Mouse (Mus musculus): ENCODE measurements around the gene Stt3a. TPM values are rescaled to one million over a fixed set of nuclear protein-coding genes. Genes with fewer than 3 reads are reported as not detected.

The Stt3a gene
- polyA plus RNA-seq (2017; shearing (Covaris generic)): 155 TPM

DNA sequence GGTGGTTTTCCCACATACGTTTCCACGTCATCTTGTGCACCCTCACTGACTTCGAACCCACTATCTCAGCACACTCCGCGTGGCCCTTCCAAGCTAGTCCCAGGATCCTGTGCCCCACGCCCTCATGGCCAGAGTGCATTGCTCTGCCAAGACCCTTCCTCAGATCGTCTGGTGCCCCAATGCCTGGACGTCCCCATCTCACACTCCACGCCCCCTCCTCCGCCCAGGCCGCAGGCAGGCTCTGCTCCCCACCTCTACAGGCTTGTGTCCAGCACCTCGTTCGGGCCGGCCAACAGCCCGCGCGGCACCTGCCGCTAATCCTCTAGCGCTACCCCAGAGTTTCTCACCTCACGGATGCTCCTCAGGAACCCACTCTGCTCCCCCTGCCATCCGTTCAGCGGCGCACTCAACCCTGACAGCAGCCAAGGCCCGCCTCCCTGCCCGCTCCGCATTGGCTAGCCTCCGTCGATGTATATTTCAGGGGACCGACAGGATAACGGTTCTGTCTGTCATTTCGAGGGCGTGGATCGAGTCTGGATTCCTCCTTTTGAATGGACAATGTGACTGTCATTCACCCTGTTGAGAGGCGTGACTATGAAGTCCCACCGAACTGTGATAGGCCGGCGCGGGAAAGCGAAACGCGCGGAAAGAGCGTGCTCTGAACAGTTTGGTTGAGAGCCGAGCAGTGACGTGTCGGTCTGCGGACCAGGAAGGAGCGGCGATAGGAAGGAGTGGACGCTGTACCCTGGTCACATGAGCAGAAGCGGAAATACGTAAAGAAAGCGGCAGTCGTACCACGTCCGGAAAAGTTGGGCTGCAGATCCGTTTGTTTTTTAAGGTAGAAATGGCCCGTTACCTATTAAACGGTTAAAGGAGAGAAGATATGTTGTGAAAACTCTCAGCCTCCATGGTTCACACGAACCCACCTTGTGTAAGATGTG lies at the start of gene Stt3a:
Gene Stt3a, minus strand, starts transcription at position 477 of the 941 bp plus-strand sequence.

DNA sequence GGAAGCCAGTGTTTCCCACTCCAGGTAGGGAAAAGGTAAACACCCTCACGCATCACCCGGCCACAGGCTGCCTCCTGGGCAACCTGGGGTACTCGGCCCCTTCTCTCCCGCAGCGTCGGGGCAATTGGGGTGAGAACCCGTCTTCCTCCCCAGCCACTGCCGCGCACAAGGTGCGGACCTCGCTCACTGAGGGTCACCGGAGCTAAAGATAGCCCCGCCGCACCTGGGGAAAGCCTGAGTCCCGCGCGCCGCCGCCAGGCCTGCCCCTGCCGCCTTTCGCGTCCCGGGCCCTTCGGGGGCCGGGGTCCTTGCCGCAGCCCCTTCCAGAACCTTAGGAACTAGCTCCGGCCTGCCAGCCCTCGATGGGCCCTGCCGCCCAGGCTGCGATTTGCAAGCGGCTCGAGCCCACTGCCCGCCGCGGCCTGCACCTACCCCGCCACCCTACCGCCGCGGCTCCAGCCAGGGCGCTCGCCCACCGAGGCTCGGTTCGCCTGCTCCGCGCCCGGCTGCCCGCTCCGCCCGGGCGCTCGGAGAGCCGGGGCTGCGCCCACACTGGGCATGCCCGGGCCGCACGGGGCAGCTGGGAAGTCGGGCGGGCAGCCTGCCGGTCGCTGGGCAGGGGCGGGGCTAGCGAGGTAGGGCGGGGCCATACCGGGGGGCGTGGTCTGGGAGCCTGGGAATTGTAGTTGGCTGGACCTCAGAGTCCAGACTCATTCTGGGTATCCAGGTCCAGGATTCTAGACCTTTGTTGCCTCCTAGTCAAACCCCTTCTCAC lies 29.5 kb upstream of the Stt3a start, which contains the start of gene Ei24:
Gene Ei24, minus strand, starts transcription at position 613 of the 775 bp plus-strand sequence.

DNA sequence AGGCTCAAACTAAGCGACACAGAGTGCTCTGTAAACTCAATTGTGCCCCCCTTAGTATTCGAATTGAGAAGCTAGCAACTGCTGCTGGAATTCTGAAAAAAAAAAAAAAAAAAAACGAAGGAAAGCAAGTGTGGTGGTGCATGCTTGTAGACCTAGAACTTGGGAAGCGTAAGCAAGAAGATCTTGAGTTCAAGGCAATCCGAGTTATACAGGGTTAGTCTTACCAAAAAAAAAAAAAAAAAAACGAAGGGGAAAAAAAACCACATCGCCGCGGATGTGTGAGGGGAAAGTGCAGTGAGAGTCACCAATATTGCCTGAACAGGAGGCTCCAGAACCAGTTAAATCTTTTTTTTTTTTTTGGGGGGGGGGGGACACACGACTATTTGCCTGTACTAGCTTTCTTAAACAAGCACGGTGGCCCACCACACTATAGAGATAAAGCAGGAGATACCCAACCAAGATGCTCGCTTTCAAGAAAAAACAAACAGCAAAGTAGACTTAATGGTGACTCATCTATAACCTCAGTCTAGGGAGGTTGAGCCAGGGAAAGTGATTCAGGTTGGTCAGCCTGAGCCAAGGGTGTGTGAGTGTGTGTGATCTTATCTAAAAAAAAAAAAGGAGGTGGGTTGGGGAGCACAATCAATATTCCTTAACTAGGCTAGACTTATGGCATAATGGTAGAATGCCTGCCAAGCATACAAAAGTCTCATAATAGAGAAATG lies 40.3 kb downstream of the Stt3a start, which contains the start of gene Chek1:
Gene Chek1, minus strand, starts transcription at position 32 of the 722 bp plus-strand sequence.

GRCm38 (mm10) chr9:36692920-36693319 lies 74.6 kb downstream of the Stt3a start, which contains the start of gene Acrv1:
Gene Acrv1 (plus strand): TSS chr9:36693220.

Other genes starting within 250 kb of the Stt3a start
- gene Gm5615, start 225.7 kb downstream of the Stt3a start, polyA plus RNA-seq (2017; shearing (Covaris generic)): not detected
- not detected for gene Gm17689, start 185.0 kb downstream of the Stt3a start, polyA plus RNA-seq (2017; shearing (Covaris generic))
- not detected for gene A630095E13Rik, start 124.3 kb downstream of the Stt3a start, polyA plus RNA-seq (2017; shearing (Covaris generic))
- gene Acrv1, start 74.5 kb downstream of the Stt3a start, polyA plus RNA-seq (2017; shearing (Covaris generic)): not detected
- gene Chek1, start 40.6 kb downstream of the Stt3a start, polyA plus RNA-seq (2017; shearing (Covaris generic)): 2.1 TPM
- 39.0 TPM for gene Ei24, start 29.7 kb upstream of the Stt3a start, polyA plus RNA-seq (2017; shearing (Covaris generic))
- gene Fez1, start 54.2 kb upstream of the Stt3a start, polyA plus RNA-seq (2017; shearing (Covaris generic)): not detected